Comparison of ENCODE assay signal across 7 mouse cellular contexts in genomic region chr6:125038666-125039065, GRCm38 (mm10). TPM values are rescaled to one million over a fixed set of nuclear protein-coding genes. Genes with fewer than 3 reads are reported as not detected.
A peak's percentile ranks its signal among the peaks of the same experiment; 100 is the strongest.
DNase-seq lines count a peak whose midpoint lies in the region; ATAC-seq and TF ChIP-seq lines count a peak whose summit lies in the region.

No protein-coding gene starts in this region.

- no peak overlapping the region for H3K9ac ChIP-seq in lung, embryonic 15.5 days
- 0 out of 2 replicates have a peak overlapping the region, but pooled peaks have one; percentile 10 for H3K9ac ChIP-seq in limb, embryonic 15.5 days
- H3K9ac ChIP-seq in stomach, embryonic 16.5 days (ENCODE audit: low read length) = peak overlapping the region; percentile 63; the same call in 1 of the 2 replicates

- no peaks in the 10 kb centered on the region for H3K27me3 ChIP-seq in lung, embryonic 15.5 days
- no peaks in the 10 kb centered on the region for H3K27me3 ChIP-seq in limb, embryonic 15.5 days
- H3K27me3 ChIP-seq in stomach, embryonic 16.5 days (ENCODE audit: control insufficient read depth, insufficient read depth, low read length) = no peaks in the 10 kb centered on the region

- peaks cover 13% of the 10 kb centered on the region for H3K4me1 ChIP-seq in lung, embryonic 15.5 days
- H3K4me1 ChIP-seq in lung, adult 2 months (ENCODE audit: control insufficient read depth, insufficient read depth, low read length) = peaks cover 4% of the 10 kb centered on the region; the same call in 1 of the 2 replicates
- H3K4me1 ChIP-seq in limb, embryonic 15.5 days = peaks cover 18% of the 10 kb centered on the region
- H3K4me1 ChIP-seq in stomach, embryonic 16.5 days (ENCODE audit: control insufficient read depth, insufficient read depth, low read length) = peaks cover 12% of the 10 kb centered on the region; the same call in 1 of the 2 replicates

- no peak for TF ChIP-seq CTCF in lung, adult 2 months (IDR thresholded peaks at IDR 0.05; ENCODE audit: insufficient read depth, low read length)

- H3K36me3 ChIP-seq in lung, embryonic 15.5 days = peaks cover 36% of the 10 kb centered on the region
- H3K36me3 ChIP-seq in limb, embryonic 15.5 days = peaks cover 44% of the 10 kb centered on the region
- peaks cover 18% of the 10 kb centered on the region; the same call in 1 of the 2 replicates for H3K36me3 ChIP-seq in stomach, embryonic 16.5 days (ENCODE audit: control insufficient read depth, insufficient read depth, low read length)

- H3K9me3 ChIP-seq in lung, embryonic 15.5 days = no peaks in the 10 kb centered on the region
- H3K9me3 ChIP-seq in limb, embryonic 15.5 days = no peaks in the 10 kb centered on the region
- H3K9me3 ChIP-seq in stomach, embryonic 16.5 days (replicated peaks; ENCODE audit: control insufficient read depth, low read length) = no peaks in the 10 kb centered on the region

- peak overlapping the region; percentile 74 for H3K4me3 ChIP-seq in lung, embryonic 15.5 days
- no peak overlapping the region for H3K4me3 ChIP-seq in lung, adult 2 months (replicated peaks; ENCODE audit: extremely low read depth, low read depth, low read length)
- peak overlapping the region; percentile 71; the same call in 1 of the 2 replicates for H3K4me3 ChIP-seq in limb, embryonic 15.5 days
- H3K4me3 ChIP-seq in stomach, embryonic 16.5 days (replicated peaks; ENCODE audit: low read length) = peak overlapping the region; percentile 77; the same call in 1 of the 2 replicates

- DNase-seq in lung, adult 2 months = no peak
- no peak for DNase-seq in MN1 (ENCODE audit: low spot score)
- DNase-seq in testis, postnatal 14 days (ENCODE audit: low spot score) = no peak

- peak overlapping the region; percentile 54 for H3K4me2 ChIP-seq in lung, embryonic 15.5 days
- peak overlapping the region; percentile 56 for H3K4me2 ChIP-seq in limb, embryonic 15.5 days
- H3K4me2 ChIP-seq in stomach, embryonic 16.5 days (ENCODE audit: low read depth, low read length) = peak overlapping the region; percentile 67

- peak overlapping the region; percentile 84 for H3K27ac ChIP-seq in lung, embryonic 15.5 days
- peak overlapping the region; percentile 89 for H3K27ac ChIP-seq in limb, embryonic 15.5 days
- peak overlapping the region; percentile 69; the same call in 1 of the 2 replicates for H3K27ac ChIP-seq in stomach, embryonic 16.5 days (ENCODE audit: low read length)

- no peak for ATAC-seq in lung, embryonic 15.5 days (ENCODE audit: borderline replicate concordance, extremely low read depth, low FRiP score, low TSS enrichment)
- 0 out of 2 replicates have a peak, but pooled peaks have one; percentile 4 for ATAC-seq in granulocyte monocyte progenitor cell, adult 5-6 weeks (replicated peaks; ENCODE audit: poor library complexity, severe bottlenecking)
- no peak for ATAC-seq in limb, embryonic 15.5 days (ENCODE audit: insufficient number of reproducible peaks, low FRiP score, low TSS enrichment, low read depth)
- no peak for ATAC-seq in stomach, embryonic 16.5 days (ENCODE audit: insufficient read depth, low FRiP score)

- WGBS in lung, embryonic 15.5 days = 90% methylated on average over 4 of the region's 4 CpGs
- 91% methylated on average over 4 of the region's 4 CpGs for WGBS in lung, adult 2 months
- WGBS in limb, embryonic 15.5 days = 88% methylated on average over 4 of the region's 4 CpGs
- WGBS in stomach, embryonic 16.5 days = 92% methylated on average over 4 of the region's 4 CpGs

- TF ChIP-seq POLR2A in lung, adult 2 months (IDR thresholded peaks at IDR 0.05; ENCODE audit: borderline replicate concordance, extremely low read depth, low read depth, low read length) = no peak

RNA-seq across cellular contexts. Expression of gene Ing4, which starts 0.9 kb away (rescaled TPM):
- polyA plus RNA-seq in lung, embryonic 15.5 days (2015; fragmentation: Nextera tagmentation; extraction: Ambion mirVana) = 138 and 149 TPM in 2 replicates
- polyA plus RNA-seq in lung, adult 2 months (2012; rRNA removed) = 30.3 and 50.5 TPM in 2 replicates
- total RNA-seq in granulocyte monocyte progenitor cell, adult 5-6 weeks (2014; fragmentation: Nextera tagmentation) = 49.2 and 55.8 TPM in 2 replicates
- 34.7 and 40.2 TPM in 2 replicates for total RNA-seq in granulocyte monocyte progenitor cell, adult 5-6 weeks (2017)
- 141 and 146 TPM in 2 replicates for polyA plus RNA-seq in limb, embryonic 15.5 days (2015; fragmentation: Nextera tagmentation; extraction: Ambion mirVana)
- 114 and 115 TPM in 2 replicates for polyA plus RNA-seq in stomach, embryonic 16.5 days (2015; fragmentation: Nextera tagmentation; extraction: Ambion mirVana)

RNA-seq across cellular contexts. Expression of gene Acrbp, which starts 10.8 kb away (rescaled TPM):
- 10.8 and 12.9 TPM in 2 replicates for polyA plus RNA-seq in lung, embryonic 15.5 days (2015; fragmentation: Nextera tagmentation; extraction: Ambion mirVana)
- polyA plus RNA-seq in lung, adult 2 months (2012; rRNA removed) = 23.7 TPM in 2 replicates
- total RNA-seq in granulocyte monocyte progenitor cell, adult 5-6 weeks (2014; fragmentation: Nextera tagmentation) = 10.6 and 17.5 TPM in 2 replicates
- total RNA-seq in granulocyte monocyte progenitor cell, adult 5-6 weeks (2017) = 1.3 and 3.9 TPM in 2 replicates
- 9.9 and 12.4 TPM in 2 replicates for polyA plus RNA-seq in limb, embryonic 15.5 days (2015; fragmentation: Nextera tagmentation; extraction: Ambion mirVana)
- polyA plus RNA-seq in stomach, embryonic 16.5 days (2015; fragmentation: Nextera tagmentation; extraction: Ambion mirVana) = 10.6 and 12.9 TPM in 2 replicates

RNA-seq across cellular contexts. Expression of gene Lpar5, which starts 29.1 kb away (rescaled TPM):
- polyA plus RNA-seq in lung, embryonic 15.5 days (2015; fragmentation: Nextera tagmentation; extraction: Ambion mirVana) = 0.38 and 0.69 TPM in 2 replicates
- polyA plus RNA-seq in lung, adult 2 months (2012; rRNA removed) = 6.5 and 13.9 TPM in 2 replicates
- 8.7 and 13.4 TPM in 2 replicates for total RNA-seq in granulocyte monocyte progenitor cell, adult 5-6 weeks (2014; fragmentation: Nextera tagmentation)
- total RNA-seq in granulocyte monocyte progenitor cell, adult 5-6 weeks (2017) = 2.7 and 5.2 TPM in 2 replicates
- 6.5 and 6.6 TPM in 2 replicates for polyA plus RNA-seq in limb, embryonic 15.5 days (2015; fragmentation: Nextera tagmentation; extraction: Ambion mirVana)
- polyA plus RNA-seq in stomach, embryonic 16.5 days (2015; fragmentation: Nextera tagmentation; extraction: Ambion mirVana) = 9.5 and 13.6 TPM in 2 replicates

RNA-seq across cellular contexts. Expression of gene Zfp384, which starts 29.7 kb away (rescaled TPM):
- 21.3 and 24.4 TPM in 2 replicates for polyA plus RNA-seq in lung, embryonic 15.5 days (2015; fragmentation: Nextera tagmentation; extraction: Ambion mirVana)
- 44.8 and 48.4 TPM in 2 replicates for polyA plus RNA-seq in lung, adult 2 months (2012; rRNA removed)
- total RNA-seq in granulocyte monocyte progenitor cell, adult 5-6 weeks (2014; fragmentation: Nextera tagmentation) = 75.9 and 87.6 TPM in 2 replicates
- total RNA-seq in granulocyte monocyte progenitor cell, adult 5-6 weeks (2017) = 24.3 and 31.9 TPM in 2 replicates
- polyA plus RNA-seq in limb, embryonic 15.5 days (2015; fragmentation: Nextera tagmentation; extraction: Ambion mirVana) = 16.9 and 17.9 TPM in 2 replicates
- polyA plus RNA-seq in stomach, embryonic 16.5 days (2015; fragmentation: Nextera tagmentation; extraction: Ambion mirVana) = 9.3 and 12.8 TPM in 2 replicates

RNA-seq across cellular contexts. Expression of gene Pianp, which starts 42.2 kb away (rescaled TPM):
- polyA plus RNA-seq in lung, embryonic 15.5 days (2015; fragmentation: Nextera tagmentation; extraction: Ambion mirVana) = 0.74 and 0.96 TPM in 2 replicates
- 1.4 and 2.2 TPM in 2 replicates for polyA plus RNA-seq in lung, adult 2 months (2012; rRNA removed)
- not detected in 2 replicates for total RNA-seq in granulocyte monocyte progenitor cell, adult 5-6 weeks (2014; fragmentation: Nextera tagmentation)
- not detected in 2 replicates for total RNA-seq in granulocyte monocyte progenitor cell, adult 5-6 weeks (2017)
- 20.8 and 21.3 TPM in 2 replicates for polyA plus RNA-seq in limb, embryonic 15.5 days (2015; fragmentation: Nextera tagmentation; extraction: Ambion mirVana)
- 4.0 and 4.2 TPM in 2 replicates for polyA plus RNA-seq in stomach, embryonic 16.5 days (2015; fragmentation: Nextera tagmentation; extraction: Ambion mirVana)
